Mouse (Mus musculus) adrenal gland (tissue): ENCODE measurements around the gene Bdp1.

Experiments
- intact Hi-C: fragments of 180-260 bp; cut with DNase I; formaldehyde crosslinking; loops from one replicate; pipeline ENCODE4 v1.15.1; 2025

Gene Bdp1

GRCm38 (mm10) chr13:100005911-100006496, 97.9 kb downstream of the Bdp1 start:
- intact Hi-C loops, result no loop called here

DNA sequence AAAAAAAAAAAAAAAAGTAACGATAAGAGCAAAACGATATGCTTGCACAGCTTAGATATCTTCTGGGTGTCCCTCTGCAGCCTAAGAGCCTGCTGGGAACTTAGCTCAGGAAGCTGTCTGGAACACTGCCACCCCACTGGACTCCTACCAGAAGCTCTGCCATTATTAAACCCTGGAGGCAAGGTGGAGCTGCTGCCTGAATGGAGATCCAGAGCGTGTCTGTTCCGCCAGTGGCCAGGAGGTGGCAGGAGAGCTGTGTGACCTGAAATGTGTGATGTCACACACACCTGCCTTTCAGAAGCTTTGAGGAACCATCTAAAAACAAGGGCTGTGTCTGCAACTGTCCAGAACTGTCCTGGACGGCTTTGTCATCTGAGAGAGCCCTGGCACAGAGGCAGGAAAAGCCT, 102.1 kb downstream of the Bdp1 start:
- intact Hi-C loops, result no loop called here

DNA sequence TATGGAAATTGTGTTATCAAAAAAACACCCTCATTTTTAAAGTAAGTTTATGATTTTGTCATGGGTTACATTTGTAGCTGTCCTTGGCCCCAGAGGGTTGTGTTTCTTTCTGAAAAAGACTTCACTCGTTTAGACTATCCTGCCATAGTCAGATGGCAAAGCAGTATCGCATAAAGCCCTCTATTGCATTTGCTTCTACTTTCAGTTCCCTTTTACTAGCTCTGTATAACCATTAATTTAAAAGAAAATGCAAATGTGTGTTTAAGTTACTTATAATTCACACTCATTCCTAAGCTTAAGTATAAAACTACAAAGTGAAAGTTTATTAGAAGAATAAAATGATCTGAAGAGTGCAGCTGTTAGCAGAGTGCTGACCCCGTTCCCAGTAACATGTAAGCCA, 104.8 kb downstream of the Bdp1 start:
- intact Hi-C loops, result no loop called here

DNA sequence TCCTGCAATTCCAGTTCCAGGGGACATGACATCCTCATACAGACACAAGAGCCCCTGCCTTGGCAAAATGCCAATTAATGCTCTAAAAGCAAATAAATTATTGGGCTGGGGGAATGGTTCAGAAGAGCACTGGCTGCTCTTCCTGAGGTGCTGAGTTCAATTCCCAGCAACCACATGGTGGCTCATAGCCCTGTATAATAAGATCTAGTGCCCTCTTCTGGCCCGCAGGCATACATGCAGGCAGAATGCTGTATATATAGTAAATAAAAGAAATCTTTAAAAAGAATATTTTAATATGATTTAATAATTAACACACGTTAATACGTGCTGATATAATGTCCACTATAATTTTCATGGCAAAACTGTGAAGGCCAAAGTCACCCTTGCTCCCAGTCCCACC, 105.8 kb downstream of the Bdp1 start:
- intact Hi-C loops, result no loop called here

GRCm38 (mm10) chr13:99989592-99989991, 114.3 kb downstream of the Bdp1 start:
- intact Hi-C loops, result no loop called here

DNA sequence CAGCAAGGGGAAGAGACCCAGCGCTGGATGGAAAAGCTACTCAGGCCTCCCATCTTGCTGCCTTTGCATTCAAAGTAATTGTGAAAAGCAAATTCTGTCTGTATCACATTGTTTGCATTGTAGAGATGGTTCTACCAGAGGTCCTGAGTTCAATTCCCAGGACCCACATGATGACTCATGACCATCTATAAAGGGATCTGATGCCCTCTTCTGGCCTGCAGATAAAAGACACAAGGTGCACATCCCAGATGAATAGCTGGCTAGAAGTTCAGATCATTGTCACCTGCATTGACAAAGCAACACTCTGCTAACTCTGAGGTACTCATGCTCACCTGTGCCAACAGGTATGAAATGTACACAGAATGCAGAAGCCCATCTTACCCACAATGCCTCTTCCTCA, 120.5 kb downstream of the Bdp1 start:
- intact Hi-C loops, result no loop called here

DNA sequence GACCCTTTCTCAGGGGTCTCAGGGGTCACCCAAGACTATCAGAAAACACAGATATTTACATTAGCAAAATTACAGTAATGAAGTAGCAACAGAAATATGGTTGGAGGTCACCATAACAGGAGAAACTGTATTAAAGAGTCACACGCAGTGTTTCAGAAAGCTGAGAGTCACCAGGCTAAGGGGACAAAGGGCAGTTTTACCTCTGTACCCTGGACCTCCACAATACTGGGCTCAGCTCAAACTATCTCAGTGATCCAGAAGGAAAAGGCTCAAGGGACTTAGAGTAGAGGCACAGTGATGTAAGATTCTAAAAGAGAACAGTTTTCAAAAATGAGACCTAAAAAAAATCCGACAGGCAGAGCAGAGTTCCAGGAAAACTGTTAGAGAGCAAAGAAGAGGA, 124.5 kb downstream of the Bdp1 start:
- intact Hi-C loops, result no loop called here

DNA sequence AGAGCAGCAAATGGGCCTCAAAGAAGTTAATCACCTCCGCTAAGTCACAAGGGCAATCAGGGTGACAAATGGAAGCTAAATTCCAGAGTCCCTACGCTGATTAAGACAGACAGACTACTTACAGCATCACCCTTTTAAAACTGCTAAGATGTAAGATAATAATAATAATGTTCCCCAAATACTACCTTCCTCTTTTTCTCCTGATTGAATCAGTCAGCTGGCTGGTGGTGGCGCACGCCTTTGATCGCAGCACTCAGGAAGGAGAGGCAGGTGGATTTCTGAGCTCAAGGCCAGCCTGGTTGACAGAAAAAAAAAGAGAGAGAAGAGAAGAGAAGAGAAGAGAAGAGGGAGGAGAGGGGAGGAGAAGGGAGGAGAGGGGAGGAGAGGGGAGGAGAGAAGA, 133.8 kb downstream of the Bdp1 start:
- intact Hi-C loops, result no loop called here
